Mouse (Mus musculus) 416B (cell line): ENCODE data around the gene Mrpl9.

Experiments used
- DNase-seq: peaks from one replicate; pipeline ENCODE4 v3.0.0; 2011; ENCODE audit warnings: low read depth

Gene Mrpl9

DNA sequence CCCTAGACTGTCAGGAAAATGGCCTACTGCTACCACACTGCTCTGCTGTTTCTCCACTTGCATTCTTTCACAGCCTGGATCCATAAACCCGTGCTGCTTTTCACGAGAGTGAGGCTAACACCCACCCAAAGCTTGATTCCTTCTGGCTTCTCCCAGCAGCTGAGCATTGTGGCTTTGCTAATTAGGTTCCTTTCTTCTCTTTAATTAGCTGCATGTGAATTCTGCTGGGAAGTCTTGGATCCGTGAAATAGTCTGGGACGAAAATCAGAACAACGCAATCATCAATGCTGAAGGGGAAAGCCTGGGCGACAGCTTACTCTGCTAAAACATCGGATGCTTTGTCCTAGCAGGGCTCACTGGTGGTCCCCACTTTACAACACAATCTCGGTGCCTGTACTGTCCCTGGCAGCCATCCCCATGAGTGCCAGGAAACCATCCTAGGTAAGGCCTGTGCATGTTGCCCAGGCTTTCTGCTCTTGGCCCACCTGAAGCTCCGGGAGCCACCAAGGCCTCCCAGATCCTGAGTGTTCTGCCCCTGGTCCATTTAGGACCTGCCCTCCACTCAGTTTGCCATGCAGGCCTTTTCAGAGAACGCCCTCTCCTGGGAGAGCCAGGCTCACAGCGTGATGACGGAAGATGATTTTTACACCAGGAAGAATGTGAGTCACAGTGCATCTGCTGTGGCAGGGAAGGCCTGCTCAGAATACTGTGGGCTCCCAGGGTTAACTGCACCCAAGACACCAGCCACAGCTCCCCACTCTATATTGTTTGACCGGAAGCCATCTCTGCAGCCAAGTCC lies 22.7 kb downstream of the Mrpl9 start:
- DNase-seq, result no peak

DNA sequence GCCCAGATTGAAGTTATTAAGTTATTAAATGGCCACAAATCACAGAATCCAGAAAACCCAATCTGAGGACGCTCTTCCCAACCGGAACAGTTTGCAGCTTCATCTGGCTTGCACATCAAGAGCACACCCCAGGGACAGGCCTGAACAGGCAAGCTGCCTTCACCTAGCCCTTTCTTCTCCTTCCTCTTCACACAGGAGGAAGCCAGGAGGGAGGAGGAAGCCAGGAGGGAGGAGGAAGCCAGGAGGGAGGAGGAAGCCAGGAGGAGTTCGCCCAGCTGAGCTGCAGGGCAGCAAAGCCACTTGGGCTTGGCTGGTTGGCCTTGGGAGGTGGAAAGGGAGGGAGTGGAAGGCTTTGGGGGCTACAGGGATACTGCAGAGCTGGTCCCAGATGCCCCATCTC lies 25.8 kb downstream of the Mrpl9 start:
- no peak for DNase-seq

DNA sequence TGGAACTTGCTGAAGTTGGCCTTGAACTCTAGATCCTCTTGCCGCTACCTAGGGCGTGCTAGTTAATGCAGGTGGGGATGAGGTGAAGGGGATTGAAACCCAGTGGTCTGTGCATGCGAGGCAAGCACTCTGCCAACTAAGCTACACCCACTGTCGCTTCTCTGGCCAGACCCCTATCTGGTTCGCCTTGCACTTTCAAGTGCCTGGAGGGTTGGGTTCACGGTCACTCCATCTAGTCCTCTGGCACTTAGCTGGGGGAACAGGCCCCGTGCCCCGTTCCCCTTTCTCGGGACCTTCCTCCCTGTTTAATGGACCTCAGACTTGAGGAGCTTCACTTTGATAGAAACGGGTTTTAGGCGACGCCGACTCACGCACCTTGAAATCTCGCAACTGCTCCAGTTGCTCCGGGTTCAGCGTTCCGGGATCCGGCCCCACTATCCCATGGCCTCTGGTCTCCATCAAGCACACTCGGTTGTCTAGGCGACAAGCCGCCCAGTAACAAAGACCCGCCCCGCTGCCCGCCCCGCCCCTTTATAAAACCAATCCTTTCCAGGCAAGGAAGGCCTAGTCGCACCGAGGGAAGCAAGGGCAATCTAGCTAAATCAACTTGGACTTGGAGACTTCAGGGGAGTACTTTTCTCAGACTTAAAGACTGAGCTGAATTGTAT lies 29.5 kb downstream of the Mrpl9 start:
- no peak for DNase-seq

DNA sequence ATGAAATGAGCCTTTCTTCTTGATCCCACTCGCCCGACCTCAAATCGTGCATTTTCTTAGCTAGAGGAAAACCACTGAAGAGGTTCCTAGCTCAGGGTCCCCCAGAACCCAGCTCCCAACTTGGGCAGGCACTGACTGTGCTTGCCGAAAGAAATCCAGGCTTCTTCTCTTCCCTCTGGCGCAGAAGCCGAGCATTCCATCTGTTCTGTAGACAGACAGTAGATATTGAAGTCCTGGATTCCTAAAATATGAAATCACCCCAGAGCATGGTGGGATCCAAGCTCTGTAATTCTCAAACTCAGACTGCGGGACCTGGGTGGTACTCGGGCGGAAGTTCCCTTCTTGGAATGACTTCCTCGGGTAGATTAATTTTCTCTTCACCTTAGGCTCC lies 30.0 kb downstream of the Mrpl9 start:
- no peak for DNase-seq

DNA sequence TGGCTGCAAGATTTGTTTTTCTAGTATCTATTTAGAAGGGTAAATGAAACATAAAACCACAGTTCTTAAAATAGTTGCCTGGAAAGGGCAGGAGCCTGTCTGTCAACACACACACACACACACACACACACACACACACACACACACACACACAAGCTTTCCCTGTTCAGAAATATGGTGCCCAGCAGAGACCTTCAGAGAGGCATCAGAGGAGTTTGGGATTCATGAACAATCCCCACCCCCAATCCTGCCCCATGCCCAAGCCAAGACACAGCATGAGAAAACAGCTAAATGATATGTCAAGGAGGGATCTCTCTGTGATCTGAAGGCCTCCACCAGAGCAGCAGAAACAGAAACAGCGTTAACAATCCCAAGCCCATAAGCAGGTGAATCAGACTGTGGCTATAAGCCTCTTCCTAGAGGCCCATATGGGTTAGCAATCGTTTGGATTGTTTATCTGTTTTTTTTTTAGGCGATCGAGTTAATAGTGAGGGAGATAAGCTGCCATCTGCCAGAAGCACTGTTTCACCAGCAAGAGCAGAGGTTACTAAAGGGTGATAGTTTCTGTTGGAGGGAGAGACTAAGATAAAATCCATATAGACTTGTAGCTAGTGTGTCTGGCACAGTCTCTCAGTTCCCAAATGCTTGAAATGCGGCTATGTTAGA lies 30.6 kb downstream of the Mrpl9 start:
- no peak for DNase-seq

DNA sequence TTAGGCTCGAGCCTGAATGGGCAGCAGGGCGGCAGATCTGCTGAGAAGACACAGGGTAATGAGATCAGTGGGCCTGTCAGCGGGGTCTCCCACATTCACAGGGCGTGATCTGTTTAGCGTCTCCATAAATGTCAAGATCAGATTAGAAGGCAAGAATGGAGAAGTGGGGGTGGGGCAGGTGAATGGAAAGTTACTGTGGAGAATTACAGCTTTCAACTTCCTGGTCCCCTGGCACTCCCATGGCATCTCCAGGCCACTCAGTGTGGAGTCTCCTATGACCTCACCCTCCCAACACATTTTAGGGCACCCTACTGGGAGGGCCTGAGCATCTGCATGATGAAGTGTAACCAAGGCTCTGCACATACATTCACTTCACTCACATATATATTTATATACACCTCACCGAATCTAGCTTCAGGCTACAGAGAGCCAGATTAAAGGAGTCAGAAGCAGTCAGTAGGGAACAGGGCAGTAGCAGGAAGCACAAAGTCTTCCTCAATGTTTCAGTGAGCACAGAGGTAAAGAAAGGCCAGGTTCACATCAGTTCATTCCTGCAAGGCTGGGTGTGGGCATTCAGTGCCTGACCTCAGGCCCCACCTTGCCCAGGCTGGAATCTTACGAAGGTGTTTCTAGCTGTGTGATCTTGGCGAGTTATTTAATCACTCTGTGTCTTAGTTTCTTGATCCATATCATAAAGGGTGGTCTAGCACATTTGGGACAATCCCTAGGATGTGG lies 33.4 kb downstream of the Mrpl9 start:
- DNase-seq, result no peak

DNA sequence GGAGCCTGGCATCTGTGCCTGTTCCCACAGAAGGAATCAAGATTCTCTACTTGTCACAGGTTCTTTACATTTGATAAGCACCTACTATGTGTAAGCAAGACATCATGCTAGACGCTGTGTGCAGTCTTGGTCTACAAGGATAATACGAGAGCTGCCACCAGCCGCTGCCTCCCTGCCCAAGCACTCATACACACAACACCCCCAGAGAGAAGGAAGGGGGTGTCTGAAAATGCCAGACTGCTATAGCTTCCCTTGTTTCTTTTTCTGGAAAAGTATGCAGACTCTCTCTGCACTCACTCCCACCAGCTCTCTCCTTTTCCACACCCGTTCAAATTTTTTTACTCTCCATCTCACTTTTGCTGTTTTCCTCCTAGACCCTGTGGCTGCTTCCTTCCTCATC lies 34.3 kb downstream of the Mrpl9 start:
- DNase-seq, result no peak

DNA sequence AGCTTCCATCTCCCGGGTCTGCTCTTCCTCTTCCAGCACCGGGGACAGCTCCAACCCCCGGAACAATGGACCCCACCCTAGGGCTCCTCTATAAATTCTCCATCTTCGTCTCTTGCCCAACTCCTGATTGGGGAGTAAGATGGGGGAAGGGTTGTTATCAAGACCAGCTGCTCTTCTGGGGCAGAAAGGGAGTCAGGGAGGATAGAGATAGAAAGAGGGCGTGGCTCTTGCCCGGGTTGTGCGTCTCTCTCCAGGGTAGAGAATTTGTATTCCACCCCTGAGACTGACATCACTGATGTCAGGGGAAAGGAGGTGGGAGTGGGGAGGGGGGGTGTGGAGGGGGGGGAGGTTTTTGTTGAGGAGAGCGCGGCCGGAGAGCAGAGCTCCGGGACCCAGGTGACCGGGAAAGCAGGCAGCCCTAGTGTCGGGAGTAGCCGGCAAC lies 34.9 kb downstream of the Mrpl9 start, which contains the start of gene Celf3:
Gene Celf3 (plus strand): TSS at position 315 of the 442 bp plus-strand sequence.
- no peak for DNase-seq

DNA sequence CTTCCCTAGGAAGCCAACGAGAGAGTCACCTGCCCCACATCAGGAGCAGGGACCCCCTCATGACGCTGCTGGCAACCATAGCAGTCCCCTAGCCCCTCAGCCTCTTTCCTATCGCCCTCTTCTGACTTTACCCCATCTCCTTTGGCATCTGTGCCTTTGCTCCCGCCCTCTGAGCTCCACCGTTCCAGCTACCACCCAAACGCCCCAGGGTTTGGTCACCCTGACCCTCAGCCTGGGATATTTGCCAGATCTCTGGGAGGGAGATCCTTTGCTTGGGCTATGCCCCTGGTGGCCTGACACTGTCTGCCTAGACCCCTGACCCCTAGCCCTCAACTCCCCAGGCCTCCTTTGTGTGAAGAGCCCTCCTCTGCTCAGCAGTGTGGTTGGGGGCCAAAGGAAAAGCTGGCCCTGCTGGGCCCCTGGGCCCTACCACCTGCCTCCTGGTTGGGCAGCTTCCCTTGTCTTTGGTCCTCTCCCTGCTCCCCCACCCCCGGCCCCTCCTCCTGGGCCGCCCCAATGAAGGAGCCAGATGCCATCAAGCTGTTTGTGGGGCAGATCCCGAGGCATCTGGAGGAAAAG lies 35.6 kb downstream of the Mrpl9 start:
- no peak for DNase-seq

DNA sequence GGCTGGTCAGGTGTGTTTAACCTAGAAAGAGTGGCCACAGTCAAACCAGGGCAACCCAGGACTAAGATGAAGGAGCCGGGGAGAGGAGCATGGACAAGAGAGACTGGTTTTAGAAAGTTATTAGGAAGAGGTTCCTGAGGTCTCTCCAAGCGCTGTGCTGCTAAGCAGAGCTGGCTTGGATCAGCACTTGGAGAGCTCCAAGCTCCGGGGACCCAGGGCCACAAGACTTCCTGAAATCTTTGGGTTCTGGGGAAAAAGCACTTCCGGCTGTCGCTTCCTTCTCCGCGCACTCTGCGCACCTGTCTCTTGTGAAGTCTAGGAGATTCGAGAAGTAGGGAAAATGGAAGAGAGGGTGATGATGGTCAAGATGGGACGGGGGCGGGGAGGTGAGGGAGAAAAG lies 36.4 kb downstream of the Mrpl9 start:
- DNase-seq, result no peak

DNA sequence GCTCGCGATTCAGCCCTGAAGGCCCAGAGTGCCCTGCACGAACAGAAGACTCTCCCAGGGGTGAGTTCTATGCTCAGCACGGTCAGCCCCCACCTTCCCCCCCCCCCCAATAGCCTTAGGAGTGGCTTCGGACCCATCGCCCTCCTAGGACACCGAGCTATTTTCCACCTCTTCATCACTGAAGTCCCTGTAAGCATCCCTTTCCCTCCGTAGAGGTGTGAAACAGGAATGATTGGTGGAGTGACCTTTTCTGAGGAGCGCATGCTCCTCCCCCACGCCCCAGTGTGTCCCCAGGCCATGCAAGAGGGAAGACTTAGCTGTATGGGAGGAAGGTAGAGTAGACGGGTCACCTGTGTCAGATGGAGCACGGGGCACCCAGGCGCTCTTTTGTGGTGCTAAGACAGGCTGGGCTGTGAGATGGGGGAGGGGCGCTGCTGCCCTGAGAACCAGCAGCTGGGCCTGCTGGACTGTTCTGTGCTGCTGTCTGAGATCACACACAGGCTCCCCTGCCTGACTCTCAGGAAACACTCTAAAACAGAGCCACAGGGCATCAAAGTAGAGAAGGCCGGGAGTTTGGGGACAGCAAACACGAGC lies 37.3 kb downstream of the Mrpl9 start, which contains the start of gene Riiad1:
Gene Riiad1 (minus strand): TSS at position 51 of the 594 bp plus-strand sequence.
- DNase-seq, result no peak

DNA sequence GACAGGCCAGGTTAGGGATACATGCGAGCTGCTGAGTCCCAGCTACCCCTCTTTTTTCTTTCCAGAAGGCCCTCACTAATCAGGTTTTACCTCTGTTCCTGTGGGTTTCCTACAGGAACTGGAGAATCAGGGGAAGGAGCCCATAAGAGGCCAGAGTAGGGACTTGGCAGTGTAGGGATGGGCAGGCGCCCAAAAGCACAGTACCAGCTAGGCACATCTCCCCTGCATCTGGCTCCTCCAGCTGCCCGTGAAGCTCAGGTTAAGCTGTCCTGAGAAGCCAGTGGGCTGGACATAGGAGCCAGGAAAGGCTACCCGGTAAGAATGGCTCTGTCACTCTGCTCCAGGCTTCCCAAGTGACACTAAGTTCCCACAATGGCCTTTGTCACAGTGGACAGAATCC lies 38.3 kb downstream of the Mrpl9 start:
- no peak for DNase-seq

DNA sequence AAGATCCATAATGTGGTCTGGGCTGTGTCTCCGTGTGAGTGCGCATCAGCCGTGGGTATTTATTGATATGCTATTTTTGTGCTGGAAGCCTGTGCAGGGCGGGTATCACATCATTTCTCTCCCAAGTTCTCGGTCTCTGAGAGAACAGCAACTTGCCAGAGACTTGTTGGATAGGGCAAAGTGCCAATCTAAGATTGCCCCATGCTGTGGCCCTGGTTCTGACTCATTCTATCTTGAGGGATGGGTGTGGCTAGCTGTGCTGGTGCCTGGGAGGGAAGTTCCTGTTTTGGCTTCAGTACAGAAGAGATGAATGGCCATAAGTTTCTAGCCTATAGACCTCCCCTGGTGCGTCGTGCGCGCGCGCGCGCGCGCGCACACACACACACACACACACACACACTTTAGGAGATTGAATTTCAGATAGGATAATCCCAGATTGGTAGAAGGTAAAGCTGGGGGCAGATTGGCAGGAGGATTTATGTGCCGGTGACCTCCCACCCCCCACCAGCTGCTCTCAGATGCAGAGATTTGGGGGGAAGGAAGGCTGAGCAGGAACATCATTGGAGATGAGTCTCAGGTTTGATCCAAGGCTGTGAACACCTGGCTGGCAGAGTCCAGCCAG lies 39.8 kb downstream of the Mrpl9 start:
- DNase-seq, result peak; percentile 98

DNA sequence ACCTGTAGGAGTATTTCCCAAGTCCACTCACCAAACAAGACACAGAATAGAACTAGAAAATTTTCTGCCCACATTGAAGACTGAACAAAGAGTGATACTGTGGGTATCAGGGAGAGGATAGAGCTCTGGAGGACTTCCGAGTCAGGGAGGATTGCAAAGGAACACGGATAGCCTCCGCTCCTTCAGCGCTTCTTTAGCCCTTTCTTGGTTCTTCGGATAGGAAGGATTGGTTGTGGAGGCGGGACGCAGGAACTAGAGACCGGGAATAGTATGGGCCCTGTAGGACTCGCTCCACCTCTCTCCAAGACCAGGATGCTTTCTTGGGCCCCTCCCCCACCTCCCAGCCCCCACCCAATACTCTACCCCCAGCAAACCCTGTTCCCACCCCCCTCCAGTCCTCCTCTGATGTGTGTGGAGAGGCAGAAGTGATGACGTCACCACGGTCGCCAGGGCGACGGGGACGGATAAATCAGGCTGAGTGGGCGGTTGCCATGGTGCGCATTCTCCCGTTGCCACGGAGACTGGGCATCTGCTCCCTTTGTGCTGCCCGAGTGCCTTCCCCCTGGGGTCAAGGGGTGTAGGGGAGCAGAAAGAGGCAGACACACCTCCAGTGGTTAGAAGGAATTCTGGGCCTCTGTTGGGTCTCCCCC lies 40.8 kb downstream of the Mrpl9 start:
- no peak for DNase-seq

DNA sequence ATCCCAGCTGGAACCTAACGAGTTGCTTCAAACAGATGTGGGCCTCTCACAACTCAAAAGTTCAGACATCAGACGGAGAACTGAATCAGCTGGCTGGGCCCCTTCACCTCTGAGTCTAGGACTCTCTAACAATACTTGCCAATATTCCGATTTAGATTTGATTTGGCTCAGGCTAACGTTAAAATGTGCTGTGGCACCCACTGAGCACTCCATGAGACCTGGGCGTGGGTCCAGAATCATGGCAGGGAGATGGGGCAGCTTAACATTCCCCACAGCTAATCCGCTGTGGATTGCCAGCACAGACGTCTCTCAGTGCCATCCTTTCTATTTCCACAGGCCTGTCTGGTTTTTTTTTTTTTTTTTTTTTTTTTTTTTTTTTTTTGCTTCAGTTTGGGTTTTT lies 42.8 kb downstream of the Mrpl9 start:
- DNase-seq, result no peak

DNA sequence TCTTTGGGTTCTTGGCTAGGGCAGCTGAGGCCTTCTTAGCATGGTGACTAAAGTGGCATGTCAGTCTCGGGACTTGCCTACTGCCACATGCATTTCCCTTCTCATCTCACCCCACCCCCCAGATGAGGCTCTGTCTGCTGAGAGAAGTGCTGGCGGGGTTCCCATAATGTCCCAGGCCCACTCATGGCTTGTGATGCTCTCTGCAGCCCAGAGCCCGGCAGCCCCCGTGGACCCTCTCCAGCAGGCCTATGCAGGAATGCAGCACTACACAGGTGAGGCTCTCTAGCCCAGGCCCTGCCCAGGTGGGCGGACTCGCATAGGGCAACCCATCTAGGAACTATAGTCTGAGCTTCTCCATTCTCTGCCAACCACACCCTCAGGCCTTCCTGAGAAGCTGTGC lies 44.5 kb downstream of the Mrpl9 start:
- DNase-seq, result no peak

DNA sequence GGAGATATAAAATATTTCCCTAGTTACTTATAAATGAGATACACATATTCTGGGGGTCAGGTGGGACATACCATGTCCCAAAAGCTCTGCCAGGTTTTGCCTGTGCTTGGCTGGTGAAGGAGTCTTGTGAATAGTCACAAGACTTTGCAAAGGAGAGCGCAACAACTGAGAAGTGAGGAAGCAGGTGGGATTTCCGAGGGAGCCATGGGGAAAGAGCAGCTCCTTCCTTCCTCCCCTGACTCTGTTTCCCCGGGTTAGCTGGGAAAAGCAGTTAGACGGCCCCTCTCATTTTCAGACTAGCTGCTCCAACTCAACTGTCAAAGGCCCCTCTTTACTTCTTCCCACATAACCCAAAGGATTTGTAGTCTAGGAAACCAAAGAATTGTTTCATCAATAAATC lies 54.0 kb downstream of the Mrpl9 start:
- DNase-seq, result no peak
